Mouse (Mus musculus): ENCODE data around the gene Sparcl1. TPM values are rescaled to one million over a fixed set of nuclear protein-coding genes. Genes with fewer than 3 reads are reported as not detected.

Sparcl1 gene
- polyA plus RNA-seq, 1 experiment from 2014 or later: 21.8 TPM

DNA sequence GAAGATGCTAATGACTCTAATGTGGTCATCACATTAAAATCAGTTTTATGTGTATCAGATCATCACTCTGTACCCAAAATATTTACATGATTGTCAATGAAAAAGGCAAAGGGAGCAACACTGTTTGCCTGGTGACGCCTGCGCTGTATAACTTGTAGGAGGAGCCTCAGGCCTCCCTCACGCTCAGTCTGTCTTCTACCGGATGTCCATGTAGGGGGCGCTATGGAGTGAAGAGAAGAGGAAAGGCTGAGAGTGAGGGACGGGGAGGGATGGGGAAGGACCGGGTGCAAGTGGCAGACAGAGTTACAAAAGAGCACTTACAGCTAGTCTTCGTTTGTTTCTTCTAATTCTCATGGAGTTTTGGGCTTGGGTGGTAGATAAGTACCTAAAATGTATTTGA is 60.6 kb downstream of the Sparcl1 start:
- H3K4me1 ChIP-seq (ENCODE audit: control insufficient read depth, insufficient read depth, low read length): peaks cover 3% of the 10 kb centered on the region; the same call in 1 of the 2 replicates
- no peak overlapping the region for H3K4me2 ChIP-seq (ENCODE audit: low read depth, severe bottlenecking)
- H3K4me3 ChIP-seq (ENCODE audit: low read depth, low read length): no peak overlapping the region
- H3K36me3 ChIP-seq (ENCODE audit: control insufficient read depth, insufficient read depth, low read length): no peaks in the 10 kb centered on the region; the same call in 1 of the 2 replicates
- no peak overlapping the region for H3K9ac ChIP-seq (ENCODE audit: low read length)
- WGBS: 67% methylated on average over 8 of the region's 8 CpGs
- no peaks in the 10 kb centered on the region for H3K9me3 ChIP-seq (ENCODE audit: control insufficient read depth, low read length)
- DNase-seq (ENCODE audit: low spot score) (peak; percentile 38), ATAC-seq (ENCODE audit: insufficient number of reproducible peaks, low FRiP score, low TSS enrichment, low read depth) (no peak)
- H3K27ac ChIP-seq (replicated peaks; ENCODE audit: low read depth, low read length): no peak overlapping the region
- H3K27me3 ChIP-seq (ENCODE audit: control insufficient read depth, insufficient read depth, low read length): no peaks in the 10 kb centered on the region

DNA sequence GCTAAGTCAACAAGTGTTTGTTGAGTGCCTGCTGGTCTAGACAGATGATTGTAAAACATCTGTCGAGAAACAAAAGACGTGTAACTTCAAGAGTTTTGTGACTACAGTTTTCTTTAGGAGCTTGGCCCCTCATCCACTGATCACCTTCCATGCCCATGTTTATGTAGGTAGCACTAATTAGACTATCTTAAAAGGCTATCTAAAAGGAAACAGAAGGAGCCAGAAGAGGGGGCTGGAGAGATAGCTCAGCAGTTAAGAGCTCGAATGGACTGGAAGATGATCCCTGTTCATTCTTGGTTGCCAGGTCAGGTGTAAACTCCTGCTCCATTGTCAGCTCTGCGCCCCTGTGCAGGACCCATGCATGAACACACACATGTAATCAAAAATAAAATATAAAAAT is 65.4 kb downstream of the Sparcl1 start:
- Histone ChIP-seq H3K27me3 (ENCODE audit: control insufficient read depth, insufficient read depth, low read length) (no peaks in the 10 kb centered on the region), H3K9me3 (ENCODE audit: control insufficient read depth, low read length) (no peaks in the 10 kb centered on the region), H3K36me3 (ENCODE audit: control insufficient read depth, insufficient read depth, low read length) (no peaks in the 10 kb centered on the region), H3K4me3 (ENCODE audit: low read depth, low read length) (peak overlapping the region; percentile 82), H3K4me1 (ENCODE audit: control insufficient read depth, insufficient read depth, low read length) (peaks cover 6% of the 10 kb centered on the region; the same call in 1 of the 2 replicates), H3K9ac (ENCODE audit: low read length) (no peak overlapping the region), H3K27ac (replicated peaks; ENCODE audit: low read depth, low read length) (no peak overlapping the region), H3K4me2 (ENCODE audit: low read depth, severe bottlenecking) (peak overlapping the region; percentile 70)
- DNase-seq (ENCODE audit: low spot score) (no peak), ATAC-seq (ENCODE audit: insufficient number of reproducible peaks, low FRiP score, low TSS enrichment, low read depth) (no peak)
- 39% methylated on average over 4 of the region's 4 CpGs for WGBS

DNA sequence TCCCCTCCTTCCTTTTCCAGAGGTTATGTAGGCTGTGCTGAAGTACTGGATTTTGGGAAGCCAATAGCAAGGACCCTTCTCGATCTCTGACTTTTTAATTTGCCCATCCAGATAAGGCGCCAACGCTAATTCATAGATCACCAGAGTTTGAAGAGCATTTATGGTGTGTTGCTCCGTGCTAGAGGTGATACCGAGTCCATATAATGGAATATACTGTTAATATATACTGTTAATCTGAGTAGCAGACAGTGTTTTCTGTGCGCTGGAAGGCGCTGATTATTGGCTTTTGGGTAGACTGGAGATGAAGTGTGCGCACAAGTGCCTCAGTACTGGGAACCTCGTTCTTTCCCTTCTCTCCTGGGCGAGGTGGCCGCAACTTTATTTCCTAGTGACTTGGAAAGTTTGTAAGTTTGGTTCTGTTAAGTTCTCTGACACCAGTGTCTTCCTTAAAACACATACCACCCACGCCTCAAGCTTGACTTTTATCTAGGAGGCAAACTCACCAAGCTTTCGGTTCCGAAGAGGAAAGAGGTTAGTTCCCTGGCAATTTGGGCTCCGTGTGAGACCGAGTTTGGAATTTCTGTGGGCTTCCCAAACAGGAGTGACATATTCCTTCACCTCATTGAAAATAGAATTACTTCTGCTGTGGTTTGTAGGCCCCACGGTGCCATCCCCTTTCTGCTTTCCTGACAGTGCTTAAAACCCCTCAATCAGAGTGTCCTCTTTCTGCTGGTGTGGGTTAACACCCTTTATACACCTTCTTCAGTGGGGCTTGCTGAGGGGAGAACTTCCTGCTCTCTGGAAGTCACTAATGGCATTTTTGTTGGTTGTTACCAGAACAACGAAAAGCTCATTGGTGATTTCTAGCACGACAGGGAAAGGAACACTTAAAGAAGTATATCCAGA is 66.1 kb downstream of the Sparcl1 start:
- DNase-seq (ENCODE audit: low spot score) (no peak), ATAC-seq (ENCODE audit: insufficient number of reproducible peaks, low FRiP score, low TSS enrichment, low read depth) (no peak; the same call in 1 of the 2 replicates)
- Histone ChIP-seq H3K27ac (replicated peaks; ENCODE audit: low read depth, low read length) (peak overlapping the region; percentile 64; the same call in 1 of the 2 replicates), H3K4me1 (ENCODE audit: control insufficient read depth, insufficient read depth, low read length) (peaks cover 6% of the 10 kb centered on the region; the same call in 1 of the 2 replicates), H3K27me3 (ENCODE audit: control insufficient read depth, insufficient read depth, low read length) (no peaks in the 10 kb centered on the region), H3K9ac (ENCODE audit: low read length) (peak overlapping the region; percentile 87), H3K4me3 (ENCODE audit: low read depth, low read length) (peak overlapping the region; percentile 82), H3K4me2 (ENCODE audit: low read depth, severe bottlenecking) (peak overlapping the region; percentile 70), H3K9me3 (ENCODE audit: control insufficient read depth, low read length) (no peaks in the 10 kb centered on the region), H3K36me3 (ENCODE audit: control insufficient read depth, insufficient read depth, low read length) (no peaks in the 10 kb centered on the region)
- 6% methylated on average over 19 of the region's 19 CpGs for WGBS

- DNase-seq (ENCODE audit: low spot score) (peak; percentile 97), ATAC-seq (ENCODE audit: insufficient number of reproducible peaks, low FRiP score, low TSS enrichment, low read depth) (peak; percentile 97)
- peak within 1 kb of the TSS; percentile 87 for H3K9ac ChIP-seq (ENCODE audit: low read length)
- peak within 1 kb of the TSS; percentile 64 for H3K27ac ChIP-seq (replicated peaks; ENCODE audit: low read depth, low read length)
- WGBS: 5% methylated on average over 76 of the region's 90 CpGs
- no peaks in the 10 kb centered on the region for H3K27me3 ChIP-seq (ENCODE audit: control insufficient read depth, insufficient read depth, low read length)
- H3K4me3 ChIP-seq (ENCODE audit: low read depth, low read length): peak within 1 kb of the TSS; percentile 82
- peaks cover 6% of the 10 kb centered on the region; the same call in 1 of the 2 replicates for H3K4me1 ChIP-seq (ENCODE audit: control insufficient read depth, insufficient read depth, low read length)
- H3K9me3 ChIP-seq (ENCODE audit: control insufficient read depth, low read length): no peaks in the 10 kb centered on the region
- H3K4me2 ChIP-seq (ENCODE audit: low read depth, severe bottlenecking): peak within 1 kb of the TSS; percentile 70
- no peaks in the 10 kb centered on the region for H3K36me3 ChIP-seq (ENCODE audit: control insufficient read depth, insufficient read depth, low read length)
These were observed 67.0 kb downstream of the Sparcl1 start, which contains the start of gene Nudt9 for GRCm38 (mm10) chr5:104046256-104047199. TSS of gene Nudt9 (plus strand) at chr5:104046306.

DNA sequence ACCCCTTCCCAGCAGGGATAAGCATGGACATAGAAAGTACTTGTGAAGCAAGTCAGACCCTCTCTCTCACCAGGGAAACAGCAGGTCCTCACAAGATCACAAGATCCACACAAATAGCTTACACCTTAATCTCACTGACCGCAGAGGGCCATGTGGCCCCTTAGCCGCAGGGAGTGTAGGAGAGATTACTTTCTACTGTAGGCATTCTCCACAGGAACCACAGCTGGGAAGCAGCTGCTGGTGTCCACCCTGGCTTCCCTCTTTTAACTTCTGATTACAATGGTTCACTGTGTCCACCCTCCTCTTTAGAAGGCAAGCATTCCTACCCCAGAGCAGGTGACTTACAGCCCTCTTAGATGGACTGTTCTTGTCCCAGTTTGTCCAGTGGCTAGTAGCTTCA is 69.8 kb downstream of the Sparcl1 start:
- Histone ChIP-seq H3K9me3 (ENCODE audit: control insufficient read depth, low read length) (no peaks in the 10 kb centered on the region), H3K4me2 (ENCODE audit: low read depth, severe bottlenecking) (no peak overlapping the region), H3K4me3 (ENCODE audit: low read depth, low read length) (no peak overlapping the region), H3K27ac (replicated peaks; ENCODE audit: low read depth, low read length) (no peak overlapping the region), H3K4me1 (ENCODE audit: control insufficient read depth, insufficient read depth, low read length) (peaks cover 6% of the 10 kb centered on the region; the same call in 1 of the 2 replicates), H3K36me3 (ENCODE audit: control insufficient read depth, insufficient read depth, low read length) (no peaks in the 10 kb centered on the region), H3K27me3 (ENCODE audit: control insufficient read depth, insufficient read depth, low read length) (no peaks in the 10 kb centered on the region), H3K9ac (ENCODE audit: low read length) (no peak overlapping the region)
- ATAC-seq (ENCODE audit: insufficient number of reproducible peaks, low FRiP score, low TSS enrichment, low read depth) (no peak), DNase-seq (ENCODE audit: low spot score) (no peak)
- 56% methylated on average over 2 of the region's 2 CpGs for WGBS

DNA sequence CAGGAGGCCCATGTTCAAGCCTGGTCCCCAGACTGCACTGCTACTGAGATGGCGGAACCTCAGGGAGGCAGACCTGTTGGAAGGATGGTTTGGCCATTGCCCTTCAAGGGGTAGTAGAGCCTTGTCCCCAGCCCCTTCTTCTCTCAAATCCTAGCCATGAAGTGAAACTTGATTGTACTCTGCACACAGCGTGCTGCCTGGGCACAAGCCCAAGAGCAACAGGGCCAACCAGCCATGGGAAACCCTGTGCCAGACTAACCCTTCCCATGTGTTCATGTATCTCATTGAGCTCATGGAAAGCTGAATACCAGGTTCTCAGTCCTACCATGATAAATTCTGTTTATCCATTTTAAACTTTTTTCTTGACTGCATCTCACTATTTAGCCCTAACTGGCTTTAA is 70.6 kb downstream of the Sparcl1 start:
- WGBS: 96% methylated on average over 2 of the region's 2 CpGs
- H3K4me1 ChIP-seq (ENCODE audit: control insufficient read depth, insufficient read depth, low read length): peaks cover 3% of the 10 kb centered on the region; the same call in 1 of the 2 replicates

GRCm38 (mm10) chr5:104039154-104039932 is 74.2 kb downstream of the Sparcl1 start:
- H3K4me2 ChIP-seq (ENCODE audit: low read depth, severe bottlenecking): no peak overlapping the region
- no peak for DNase-seq (ENCODE audit: low spot score)
- 65% methylated on average over 6 of the region's 6 CpGs for WGBS
- H3K27ac ChIP-seq (replicated peaks; ENCODE audit: low read depth, low read length): no peak overlapping the region
- no peaks in the 10 kb centered on the region for H3K27me3 ChIP-seq (ENCODE audit: control insufficient read depth, insufficient read depth, low read length)
- no peak overlapping the region for H3K4me3 ChIP-seq (ENCODE audit: low read depth, low read length)
- H3K9me3 ChIP-seq (ENCODE audit: control insufficient read depth, low read length): no peaks in the 10 kb centered on the region
- H3K9ac ChIP-seq (ENCODE audit: low read length): no peak overlapping the region
- H3K4me1 ChIP-seq (ENCODE audit: control insufficient read depth, insufficient read depth, low read length): no peaks in the 10 kb centered on the region
- no peaks in the 10 kb centered on the region for H3K36me3 ChIP-seq (ENCODE audit: control insufficient read depth, insufficient read depth, low read length)
- ATAC-seq (ENCODE audit: insufficient number of reproducible peaks, low FRiP score, low TSS enrichment, low read depth): no peak

More for the DNA sequence above, 70.6 kb downstream of the Sparcl1 start:
- no peaks in the 10 kb centered on the region for H3K36me3 ChIP-seq (ENCODE audit: control insufficient read depth, insufficient read depth, low read length)
- no peaks in the 10 kb centered on the region for H3K27me3 ChIP-seq (ENCODE audit: control insufficient read depth, insufficient read depth, low read length)
- no peak overlapping the region for H3K4me3 ChIP-seq (ENCODE audit: low read depth, low read length)
- H3K27ac ChIP-seq (replicated peaks; ENCODE audit: low read depth, low read length): no peak overlapping the region
- H3K9ac ChIP-seq (ENCODE audit: low read length): no peak overlapping the region
- no peak for DNase-seq (ENCODE audit: low spot score)
- H3K9me3 ChIP-seq (ENCODE audit: control insufficient read depth, low read length): no peaks in the 10 kb centered on the region
- no peak for ATAC-seq (ENCODE audit: insufficient number of reproducible peaks, low FRiP score, low TSS enrichment, low read depth)
- H3K4me2 ChIP-seq (ENCODE audit: low read depth, severe bottlenecking): no peak overlapping the region

Data from limb, embryonic 11.5 days (tissue).